ENCODE assay signal across 8 mouse cellular contexts in the genomic region with DNA sequence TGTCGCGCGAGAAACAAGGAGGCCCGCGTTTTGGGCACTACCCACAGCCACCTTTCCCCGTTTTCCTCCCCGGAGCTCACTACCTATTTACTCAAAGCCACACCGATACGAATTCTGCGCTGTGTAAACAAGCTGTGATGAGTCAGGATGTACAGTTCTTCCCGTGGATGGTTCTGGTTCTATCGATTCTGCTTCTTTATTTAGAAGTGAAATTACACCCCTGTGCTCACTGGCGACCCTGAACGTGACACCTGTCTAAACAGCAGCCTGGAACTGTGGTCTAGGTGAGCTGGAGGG. TPM values are rescaled to one million over a fixed set of nuclear protein-coding genes. Genes with fewer than 3 reads are reported as not detected.
DNase-seq lines count a peak whose midpoint lies in the region; ATAC-seq and TF ChIP-seq lines count a peak whose summit lies in the region.

No protein-coding gene starts in this region.

- H3K36me3 ChIP-seq in ES-Bruce4 (ENCODE audit: control insufficient read depth, insufficient read depth, low read length, poor library complexity, severe bottlenecking), result no peaks in the 10 kb centered on the region
- no peaks in the 10 kb centered on the region for H3K36me3 ChIP-seq in forebrain, embryonic 16.5 days (ENCODE audit: control insufficient read depth, insufficient read depth)
- no peaks in the 10 kb centered on the region for H3K36me3 ChIP-seq in liver, embryonic 16.5 days (ENCODE audit: control insufficient read depth, insufficient read depth)

- H3K27ac ChIP-seq in ES-Bruce4 (ENCODE audit: insufficient read depth, low read length), result no peak overlapping the region
- H3K27ac ChIP-seq in forebrain, embryonic 16.5 days (ENCODE audit: low read length), result peak overlapping the region; percentile 88
- no peak overlapping the region for H3K27ac ChIP-seq in liver, embryonic 16.5 days (ENCODE audit: low read length)

- peak overlapping the region; percentile 76 for H3K4me2 ChIP-seq in forebrain, embryonic 16.5 days (ENCODE audit: low read length)
- H3K4me2 ChIP-seq in liver, embryonic 16.5 days (ENCODE audit: low read depth, low read length), result peak overlapping the region; percentile 74

- TF ChIP-seq CTCF in ES-Bruce4 (IDR thresholded peaks at IDR 0.05; ENCODE audit: low read depth, low read length), result no peak

- H3K9ac ChIP-seq in ES-Bruce4 (ENCODE audit: low read depth, poor library complexity, severe bottlenecking), result peak overlapping the region; percentile 90
- peak overlapping the region; percentile 91 for H3K9ac ChIP-seq in forebrain, embryonic 16.5 days (replicated peaks; ENCODE audit: low read depth, low read length)
- peak overlapping the region; percentile 39; the same call in 1 of the 2 replicates for H3K9ac ChIP-seq in liver, embryonic 16.5 days (ENCODE audit: low read depth, low read length)

- H3K4me3 ChIP-seq in ES-Bruce4 (ENCODE audit: low read depth, low read length), result peak overlapping the region; percentile 79
- peak overlapping the region; percentile 76 for H3K4me3 ChIP-seq in forebrain, embryonic 16.5 days (replicated peaks; ENCODE audit: low read length)
- H3K4me3 ChIP-seq in liver, embryonic 16.5 days (ENCODE audit: low read depth, low read length), result peak overlapping the region; percentile 62

- 1% methylated on average over 14 of the region's 14 CpGs for WGBS in forebrain, embryonic 16.5 days
- WGBS in liver, embryonic 16.5 days (ENCODE audit: insufficient replicate concordance), result 3% methylated on average over 14 of the region's 14 CpGs

- H3K4me1 ChIP-seq in ES-Bruce4 (ENCODE audit: control insufficient read depth, insufficient read depth, low read length), result no peaks in the 10 kb centered on the region
- H3K4me1 ChIP-seq in forebrain, embryonic 16.5 days (replicated peaks; ENCODE audit: control insufficient read depth, insufficient read depth, low read length), result peaks cover 10% of the 10 kb centered on the region
- no peaks in the 10 kb centered on the region for H3K4me1 ChIP-seq in liver, embryonic 16.5 days (ENCODE audit: control insufficient read depth, low read depth, low read length)

- H3K27me3 ChIP-seq in ES-Bruce4 (ENCODE audit: control insufficient read depth, insufficient read depth, low read length, poor library complexity, severe bottlenecking), result no peaks in the 10 kb centered on the region; the same call in 1 of the 2 replicates
- no peaks in the 10 kb centered on the region for H3K27me3 ChIP-seq in forebrain, embryonic 16.5 days (replicated peaks; ENCODE audit: control insufficient read depth, insufficient read depth, low read length)
- peaks cover 26% of the 10 kb centered on the region for H3K27me3 ChIP-seq in liver, embryonic 16.5 days (ENCODE audit: control insufficient read depth, insufficient read depth, low read depth, low read length)

- DNase-seq in kidney, adult 18-20 months, result peak; percentile 5
- no peak for DNase-seq in kidney, postnatal 10 days
- no peak for DNase-seq in ovary, adult 18-20 months (ENCODE audit: low spot score)
- DNase-seq in right cerebral cortex, postnatal 10 days (ENCODE audit: low spot score in 2 of 2), result no peak
- no peak for DNase-seq in cerebellum, adult 11 months

- no peak for TF ChIP-seq EP300 in ES-Bruce4 (IDR thresholded peaks at IDR 0.05; ENCODE audit: insufficient read depth, low read depth, low read length)

- H3K9me3 ChIP-seq in ES-Bruce4 (replicated peaks; ENCODE audit: control insufficient read depth, insufficient read depth, low read length, poor library complexity, severe bottlenecking), result no peaks in the 10 kb centered on the region
- H3K9me3 ChIP-seq in forebrain, embryonic 16.5 days (ENCODE audit: control insufficient read depth, low read length), result no peaks in the 10 kb centered on the region
- H3K9me3 ChIP-seq in liver, embryonic 16.5 days (replicated peaks; ENCODE audit: control insufficient read depth, low read length), result no peaks in the 10 kb centered on the region

- TF ChIP-seq POLR2A in ES-Bruce4 (IDR thresholded peaks at IDR 0.05; ENCODE audit: insufficient read depth, low read length), result no peak

- no peak for ATAC-seq in forebrain, embryonic 16.5 days
- ATAC-seq in liver, embryonic 16.5 days (ENCODE audit: low read depth), result peak; percentile 40; the same call in 1 of the 2 replicates

RNA-seq across cellular contexts. Expression of a gene that starts 0.7 kb away (rescaled TPM):
- 7.0 and 8.3 TPM in 2 replicates for polyA plus RNA-seq in ES-Bruce4 (2011; ENCODE audit: insufficient read depth, insufficient read length, low read depth, missing spikeins)
- polyA plus RNA-seq in forebrain, embryonic 16.5 days (2015; fragmentation: Nextera tagmentation; extraction: Ambion mirVana), result 26.7 and 28.2 TPM in 2 replicates
- 2.1 and 2.8 TPM in 2 replicates for polyA plus RNA-seq in liver, embryonic 16.5 days (2015; fragmentation: Nextera tagmentation; extraction: Ambion mirVana)

RNA-seq across cellular contexts. Expression of a gene that starts 15.1 kb away (rescaled TPM):
- 7.3 and 8.9 TPM in 2 replicates for polyA plus RNA-seq in ES-Bruce4 (2011; ENCODE audit: insufficient read depth, insufficient read length, low read depth, missing spikeins)
- polyA plus RNA-seq in forebrain, embryonic 16.5 days (2015; fragmentation: Nextera tagmentation; extraction: Ambion mirVana), result 252 and 274 TPM in 2 replicates
- polyA plus RNA-seq in liver, embryonic 16.5 days (2015; fragmentation: Nextera tagmentation; extraction: Ambion mirVana), result 0.14 and 0.28 TPM in 2 replicates

RNA-seq across cellular contexts. Expression of a gene that starts 57.6 kb away (rescaled TPM):
- polyA plus RNA-seq in ES-Bruce4 (2011; ENCODE audit: insufficient read depth, insufficient read length, low read depth, missing spikeins), result not detected in 2 replicates
- polyA plus RNA-seq in forebrain, embryonic 16.5 days (2015; fragmentation: Nextera tagmentation; extraction: Ambion mirVana), result 114 and 125 TPM in 2 replicates
- 0.07 TPM in 1 of 2 replicates, not detected in the other for polyA plus RNA-seq in liver, embryonic 16.5 days (2015; fragmentation: Nextera tagmentation; extraction: Ambion mirVana)

Comparison
In these comparisons a context has a peak if more than half of its experiments do, and no peak if none do; other contexts are left out.
1. H3K9ac ChIP-seq: peak in every context shown above with its lines; median percentile 91 in forebrain, embryonic 16.5 days; 90 in ES-Bruce4; 39 in liver, embryonic 16.5 days.
2. RNA of a gene that starts 15.1 kb away (polyA plus RNA-seq): 252 to 274 TPM in forebrain, embryonic 16.5 days; 7.3 to 8.9 TPM in ES-Bruce4 and 0.14 to 0.28 TPM in liver, embryonic 16.5 days; every median in the first group is over 10 times any median in the second.
3. RNA of a gene that starts 57.6 kb away (polyA plus RNA-seq): 114 to 125 TPM in forebrain, embryonic 16.5 days; not detected in ES-Bruce4 and 0.07 TPM in liver, embryonic 16.5 days; every median in the first group is over 10 times any median in the second.
4. Peak in every context shown above with its lines, with median percentiles within 50 percentile points of each other: H3K4me3 ChIP-seq.